Mouse (Mus musculus) G1E (cell line): Measurements from ENCODE around the gene Mogat1.

ENCODE experiments used
- CTCF ChIP-seq: IDR thresholded peaks from 2 replicates; pipeline ENCODE4 v1.5.1; 2012; ENCODE audit warnings: low read depth, low read length, inconsistent platforms, mixed read lengths
- GATA1 ChIP-seq: IDR thresholded peaks from 2 replicates; pipeline ENCODE4 v1.6.1; 2012; ENCODE audit warnings: borderline replicate concordance, low read length, inconsistent platforms, mixed read lengths
- GATA2 ChIP-seq: IDR thresholded peaks from 2 replicates; pipeline ENCODE4 v1.6.1; 2012; ENCODE audit warnings: low read depth, low read length, inconsistent platforms, borderline replicate concordance
- POLR2AphosphoS5 ChIP-seq: IDR thresholded peaks from 2 replicates; pipeline ENCODE4 v1.6.1; 2012; ENCODE audit warnings: low read depth, low read length, inconsistent platforms; ENCODE audit not compliant: insufficient replicate concordance
- TAL1 ChIP-seq: conservative IDR thresholded peaks from 2 replicates; pipeline ENCODE4 v1.6.1; 2012; ENCODE audit warnings: low read depth, low read length, inconsistent platforms, mixed read lengths

DNA sequence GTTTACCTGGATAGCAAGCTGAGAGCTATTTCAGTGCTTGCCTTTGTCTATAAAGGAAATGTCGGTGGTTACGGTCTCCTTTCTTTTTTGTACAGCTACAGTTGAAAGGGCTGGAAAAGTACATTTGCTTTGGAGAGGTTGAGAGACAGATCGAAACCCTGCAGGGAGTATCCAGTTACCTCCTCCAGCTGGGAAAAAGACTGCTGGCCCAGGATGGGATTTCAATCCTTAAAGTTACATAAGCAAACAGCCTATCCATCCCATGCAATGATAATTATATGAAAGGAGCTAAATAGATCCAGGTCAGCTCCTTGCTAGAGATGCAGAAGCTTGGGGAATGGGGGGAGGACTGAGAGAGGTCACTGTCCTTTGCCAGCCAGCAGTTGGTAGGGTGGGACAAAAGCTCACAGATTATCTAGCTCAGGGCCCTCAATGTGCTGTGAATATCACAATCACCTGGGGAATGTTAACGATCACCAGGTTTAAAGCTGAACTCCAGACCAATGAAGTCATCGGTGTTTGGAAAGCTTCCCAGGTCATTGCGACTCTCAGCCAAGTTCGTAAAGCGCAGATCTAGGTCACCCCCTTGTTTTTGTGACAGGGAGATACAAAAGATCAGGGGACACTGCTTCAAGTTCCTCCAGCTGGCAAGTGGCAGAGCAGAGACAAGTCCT lies 57.2 kb downstream of the Mogat1 start:
- no peak for TF ChIP-seq CTCF
- TF ChIP-seq GATA1, result no peak
- TF ChIP-seq TAL1, result no peak
- no peak for TF ChIP-seq POLR2AphosphoS5
- TF ChIP-seq GATA2, result no peak
